Mouse (Mus musculus) CH12.LX (cell line): Measurements from ENCODE around the gene Cbr2.
"Not testable (repeated sequence)": the region's sequence is repeated elsewhere in the genome, so short reads cannot be mapped to it uniquely, and the experiment has no call there.

Experiments
- CHD2 ChIP-seq: IDR thresholded peaks from 2 replicates; pipeline ENCODE4 v1.6.1; 2011; ENCODE audit warnings: low read length, improper control_type of control experiment
- CTCF ChIP-seq, 2 experiments: IDR thresholded peaks in 1 of 2; conservative IDR thresholded peaks in 1 of 2; 2 replicates each; pipeline ENCODE4 v1.5.1; 2011 to 2012; ENCODE audit warnings: low read depth in 2 of 2, low read length in 2 of 2, improper control_type of control experiment in 1 of 2, inconsistent platforms in 1 of 2, mild to moderate bottlenecking in 1 of 2, moderate library complexity in 1 of 2
- MXI1 ChIP-seq: IDR thresholded peaks from 2 replicates; pipeline ENCODE4 v1.6.1; 2011; ENCODE audit warnings: mild to moderate bottlenecking, low read depth, low read length, improper control_type of control experiment
- POLR2A ChIP-seq: IDR thresholded peaks from 2 replicates; pipeline ENCODE4 v1.6.1; 2011; ENCODE audit warnings: low read depth, mild to moderate bottlenecking, improper control_type of control experiment, low read length
- SMC3 ChIP-seq: IDR thresholded peaks from 2 replicates; pipeline ENCODE4 v1.6.1; 2011; ENCODE audit warnings: low read depth, low read length, improper control_type of control experiment

- TF ChIP-seq CTCF (conservative IDR thresholded peaks at IDR 0.05 in 1 of 2, IDR thresholded peaks at IDR 0.05 in 1 of 2; ENCODE audit: low read depth in 2 of 2, low read length in 2 of 2); CHD2; MXI1; POLR2A; SMC3: not testable (repeated sequence)
Observed at GRCm38 (mm10) chr11:120763121-120763999, 31.4 kb upstream of the Cbr2 start.
